Mouse (Mus musculus) intestine, postnatal 0 days (tissue): ENCODE results near the gene Asna1. TPM values are rescaled to one million over a fixed set of nuclear protein-coding genes. Genes with fewer than 3 reads are reported as not detected.

Experiments used
- ATAC-seq: fragments of 200-750 bp; cut with Nextera tagmentation; 2 replicates; pipeline ENCODE4 v1.8.0; 2017; ENCODE audit warnings: mild to moderate bottlenecking, moderate TSS enrichment, moderate library complexity
- H3K27ac ChIP-seq: fragments of 300-500 bp; sonication (generic); 2 replicates; pipeline ENCODE4 v1.5.1; 2014; ENCODE audit warnings: mild to moderate bottlenecking, low read depth, low read length, moderate library complexity
- H3K27me3 ChIP-seq: fragments of 300-500 bp; sonication (generic); replicated peaks from 2 replicates; pipeline ENCODE4 v1.6.1; 2014; ENCODE audit warnings: low read length, mixed read lengths; ENCODE audit not compliant: control insufficient read depth, insufficient read depth
- H3K36me3 ChIP-seq: fragments of 300-500 bp; sonication (generic); 2 replicates; pipeline ENCODE4 v1.6.1; 2014; ENCODE audit warnings: mild to moderate bottlenecking, moderate library complexity; ENCODE audit not compliant: control insufficient read depth, insufficient read depth
- H3K4me1 ChIP-seq: fragments of 300-500 bp; sonication (generic); replicated peaks from 2 replicates; pipeline ENCODE4 v1.6.1; 2014; ENCODE audit warnings: antibody characterized with exemption, low read length, mixed read lengths; ENCODE audit not compliant: control insufficient read depth, insufficient read depth
- H3K4me2 ChIP-seq: fragments of 300-500 bp; sonication (generic); replicated peaks from 2 replicates; pipeline ENCODE4 v1.6.1; 2014; ENCODE audit warnings: low read depth, mild to moderate bottlenecking, moderate library complexity
- H3K4me3 ChIP-seq: fragments of 300-500 bp; sonication (generic); 2 replicates; pipeline ENCODE4 v1.5.1; 2014; ENCODE audit warnings: low read depth, low read length
- H3K9ac ChIP-seq: fragments of 300-500 bp; sonication (generic); 2 replicates; pipeline ENCODE4 v1.6.1; 2014; ENCODE audit warnings: mild to moderate bottlenecking, low read depth, low read length
- H3K9me3 ChIP-seq: fragments of 300-500 bp; sonication (generic); 2 replicates; pipeline ENCODE4 v1.6.1; 2016; ENCODE audit warnings: mixed run types; ENCODE audit not compliant: control insufficient read depth
- CTCF ChIP-seq: sonication (generic); IDR thresholded peaks from 2 replicates; pipeline ENCODE4 v1.5.1; 2016; ENCODE audit warnings: low read depth, mild to moderate bottlenecking, control low read depth, antibody characterized with exemption, moderate library complexity
- WGBS: fragments of 180-500 bp; shearing (Covaris S2); extraction: QIAGEN DNeasy Blood & Tissue Kit; methylation state at CpG from one replicate; pipeline ENCODE4 v1.1.7; 2014; 5-methylcytosine and 5-hydroxymethylcytosine counted together
- polyA plus RNA-seq: library from polyadenylated mRNA; unstranded; fragments of >200 nt; fragmentation: Nextera tagmentation; extraction: Ambion mirVana; gene quantifications from 2 replicates; pipeline ENCODE4 v1.2.1, GENCODE M21; 2015

The Asna1 gene
- polyA plus RNA-seq, 1 experiment from 2014 or later = 105 TPM

DNA sequence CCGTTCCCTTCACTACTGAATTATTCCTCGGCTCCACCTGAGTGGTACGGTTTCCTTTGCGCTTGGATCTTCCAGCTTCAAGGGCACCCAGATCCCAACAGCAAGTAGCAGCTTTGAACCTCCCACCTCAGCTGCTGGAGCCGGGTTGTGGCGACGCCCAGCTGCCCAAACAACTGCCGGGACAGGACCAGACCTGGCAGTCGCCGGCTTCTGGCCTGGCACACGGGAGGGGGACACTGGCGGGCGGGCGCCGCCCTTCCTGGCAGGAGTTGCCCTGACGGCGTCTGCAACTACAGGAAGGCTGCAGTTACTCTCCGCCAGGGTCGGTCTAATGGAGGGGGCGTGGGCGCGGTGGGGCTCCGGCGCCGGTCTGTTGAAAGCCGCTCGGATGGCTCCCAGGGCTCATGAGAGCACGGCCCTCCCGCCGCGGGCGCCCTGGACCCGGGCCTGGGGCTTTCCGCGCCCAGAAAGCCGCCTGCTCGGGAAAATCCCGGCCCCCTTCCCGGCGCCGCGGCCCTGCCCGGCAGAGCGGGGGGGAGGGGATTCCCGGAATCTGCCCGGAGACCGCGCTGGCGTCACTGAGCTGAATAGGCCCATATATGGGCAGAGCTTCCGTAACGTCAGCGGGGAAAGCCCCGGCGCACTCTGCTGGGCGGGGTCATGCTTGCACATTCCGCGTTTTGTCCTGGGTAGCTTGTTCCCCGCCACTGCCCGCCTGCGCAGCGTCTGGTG is 48.9 kb downstream of the Asna1 start:
- Histone ChIP-seq H3K9ac (peak overlapping the region; percentile 87), H3K27me3 (no peaks in the 10 kb centered on the region), H3K4me2 (peak overlapping the region; percentile 96), H3K36me3 (peaks cover 20% of the 10 kb centered on the region), H3K9me3 (no peaks in the 10 kb centered on the region), H3K27ac (peak overlapping the region; percentile 97), H3K4me1 (peaks cover 18% of the 10 kb centered on the region), H3K4me3 (peak overlapping the region; percentile 80)
- WGBS = 1% methylated on average over 55 of the region's 61 CpGs
- ATAC-seq = peak; percentile 65
- TF ChIP-seq CTCF = no peak

GRCm38 (mm10) chr8:84975434-84975833 is 49.6 kb downstream of the Asna1 start:
- peak overlapping the region; percentile 97 for H3K27ac ChIP-seq
- H3K4me3 ChIP-seq = peak overlapping the region; percentile 80
- peaks cover 12% of the 10 kb centered on the region; the same call in 1 of the 2 replicates for H3K4me1 ChIP-seq
- no peak for ATAC-seq
- peak; percentile 92 for TF ChIP-seq CTCF
- H3K9me3 ChIP-seq = no peaks in the 10 kb centered on the region
- H3K9ac ChIP-seq = no peak overlapping the region
- peak overlapping the region; percentile 96 for H3K4me2 ChIP-seq
- no peaks in the 10 kb centered on the region for H3K27me3 ChIP-seq
- peaks cover 27% of the 10 kb centered on the region for H3K36me3 ChIP-seq
- 37% methylated on average over 7 of the region's 7 CpGs for WGBS

- 0 out of 2 replicates have a peak overlapping the region, but pooled peaks have one; percentile 96 for H3K4me2 ChIP-seq
- no peak overlapping the region for H3K4me3 ChIP-seq
- H3K36me3 ChIP-seq = peaks cover 27% of the 10 kb centered on the region
- WGBS = 74% methylated on average over 8 of the region's 8 CpGs
- H3K4me1 ChIP-seq = 0 out of 2 replicates have a peak, but pooled peaks cover 8% of the 10 kb centered on the region
- no peaks in the 10 kb centered on the region for H3K9me3 ChIP-seq
- ATAC-seq = no peak
- TF ChIP-seq CTCF = no peak
- no peak overlapping the region for H3K27ac ChIP-seq
- H3K9ac ChIP-seq = no peak overlapping the region
- H3K27me3 ChIP-seq = no peaks in the 10 kb centered on the region
These were observed 50.4 kb downstream of the Asna1 start for GRCm38 (mm10) chr8:84974543-84975142.

DNA sequence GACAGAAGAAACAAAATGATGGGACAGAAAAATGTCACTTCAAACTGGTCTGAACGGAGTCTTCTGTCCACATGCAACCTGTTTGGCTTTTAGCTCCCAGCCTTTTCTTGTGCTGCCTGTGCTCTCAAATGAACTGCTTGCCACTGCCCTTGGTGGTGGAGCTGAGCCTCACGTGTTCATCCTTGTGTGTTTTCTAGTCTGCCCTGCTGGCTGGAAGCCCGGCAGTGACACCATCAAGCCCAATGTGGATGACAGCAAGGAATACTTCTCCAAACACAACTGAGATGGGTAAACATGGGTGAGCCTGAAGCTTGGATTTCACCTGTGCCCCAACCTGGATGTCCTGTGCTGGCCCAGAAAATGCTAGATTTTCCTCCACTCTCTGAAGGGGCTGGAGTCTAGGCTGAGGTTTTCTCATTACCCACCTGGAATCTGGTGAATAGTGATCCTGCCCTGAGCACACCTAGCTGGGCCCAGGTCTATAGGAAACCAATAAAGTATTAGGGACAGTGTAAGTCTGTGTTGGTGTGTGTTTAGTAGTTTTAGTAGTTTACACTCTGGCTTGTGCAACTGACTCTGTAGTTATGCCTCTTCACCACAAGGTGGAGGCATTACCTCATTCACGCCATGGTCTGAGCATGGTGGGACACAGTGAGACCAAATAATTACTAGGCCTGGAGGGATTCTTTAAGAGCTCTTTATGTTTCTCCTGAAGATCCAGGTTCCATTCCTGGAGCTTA is 51.1 kb downstream of the Asna1 start:
- Histone ChIP-seq H3K4me1 (0 out of 2 replicates have a peak, but pooled peaks cover 2% of the 10 kb centered on the region), H3K9me3 (no peaks in the 10 kb centered on the region), H3K36me3 (peaks cover 27% of the 10 kb centered on the region), H3K27me3 (no peaks in the 10 kb centered on the region), H3K9ac (no peak overlapping the region), H3K27ac (no peak overlapping the region), H3K4me3 (no peak overlapping the region), H3K4me2 (no peak overlapping the region)
- WGBS = 55% methylated on average over 4 of the region's 4 CpGs
- TF ChIP-seq CTCF = peak; percentile 96
- no peak for ATAC-seq

DNA sequence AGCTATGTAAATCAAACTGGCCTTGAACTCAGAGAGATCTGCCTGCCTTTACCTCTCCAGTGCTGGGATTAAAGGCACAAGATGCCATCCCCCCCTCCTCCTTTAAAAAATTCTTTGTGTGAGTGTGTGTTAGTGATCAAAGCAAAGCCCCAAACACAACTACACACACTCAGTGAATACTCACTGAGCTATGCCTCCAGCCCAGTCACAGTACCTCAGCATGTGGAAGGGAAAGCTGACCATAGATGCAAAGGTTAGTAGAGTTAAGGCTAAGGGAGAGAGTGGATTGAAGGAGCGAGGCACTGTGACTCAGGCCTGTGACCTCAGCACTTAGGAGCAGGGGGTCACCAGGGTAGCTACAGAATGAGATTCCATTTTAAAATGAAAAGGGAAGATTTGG is 52.0 kb downstream of the Asna1 start:
- no peak overlapping the region for H3K4me2 ChIP-seq
- peaks cover 27% of the 10 kb centered on the region for H3K36me3 ChIP-seq
- no peak overlapping the region for H3K27ac ChIP-seq
- no peaks in the 10 kb centered on the region for H3K27me3 ChIP-seq
- H3K9me3 ChIP-seq = no peaks in the 10 kb centered on the region
- no peak overlapping the region for H3K4me3 ChIP-seq
- TF ChIP-seq CTCF = no peak
- no peak for ATAC-seq
- H3K4me1 ChIP-seq = no peaks in the 10 kb centered on the region
- 79% methylated on average over 1 of the region's 1 CpGs for WGBS
- no peak overlapping the region for H3K9ac ChIP-seq

DNA sequence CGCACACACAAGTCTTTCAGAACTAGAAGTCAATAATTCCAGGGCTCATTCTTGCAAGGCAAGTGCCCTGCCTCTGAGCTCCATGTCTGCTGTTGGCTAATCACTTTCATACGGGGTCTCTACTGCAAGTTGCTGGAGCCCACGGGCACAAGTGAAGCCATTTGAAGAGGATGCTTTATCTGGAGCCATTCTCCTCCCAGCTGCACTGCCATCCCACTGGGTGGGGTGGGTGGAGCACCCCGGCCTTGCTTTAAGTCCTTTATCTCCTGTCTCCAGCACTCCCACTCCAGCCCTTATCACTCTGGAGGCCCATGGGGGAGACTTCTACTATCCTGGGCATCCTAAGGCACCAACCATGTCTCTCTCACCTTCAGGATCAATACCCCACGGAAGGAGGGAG is 54.2 kb downstream of the Asna1 start:
- H3K4me3 ChIP-seq = no peak overlapping the region
- WGBS = 44% methylated on average over 5 of the region's 5 CpGs
- TF ChIP-seq CTCF = no peak

More for the DNA sequence above, 54.2 kb downstream of the Asna1 start:
- H3K27ac ChIP-seq = no peak overlapping the region
- H3K27me3 ChIP-seq = no peaks in the 10 kb centered on the region
- ATAC-seq = no peak
- peak overlapping the region; percentile 74; the same call in 1 of the 2 replicates for H3K4me2 ChIP-seq
- no peak overlapping the region for H3K9ac ChIP-seq
- no peaks in the 10 kb centered on the region for H3K9me3 ChIP-seq
- 0 out of 2 replicates have a peak, but pooled peaks cover 6% of the 10 kb centered on the region for H3K4me1 ChIP-seq
- peaks cover 27% of the 10 kb centered on the region for H3K36me3 ChIP-seq
